Mouse (Mus musculus) adipocyte (in vitro differentiated cells): ENCODE measurements around the gene Tns1.

ENCODE experiments used
- DNase-seq: peaks from one replicate; pipeline ENCODE4 v3.0.0-alpha.2; 2016; ENCODE audit warnings: low spot score

Tns1 gene

GRCm38 (mm10) chr1:74121821-74122576, 2.2 kb downstream of the Tns1 start:
- DNase-seq: peak; percentile 88

GRCm38 (mm10) chr1:74121138-74121537, 3.1 kb downstream of the Tns1 start:
- DNase-seq: no peak

GRCm38 (mm10) chr1:74119115-74119514, 5.1 kb downstream of the Tns1 start:
- DNase-seq: peak; percentile 84

DNA sequence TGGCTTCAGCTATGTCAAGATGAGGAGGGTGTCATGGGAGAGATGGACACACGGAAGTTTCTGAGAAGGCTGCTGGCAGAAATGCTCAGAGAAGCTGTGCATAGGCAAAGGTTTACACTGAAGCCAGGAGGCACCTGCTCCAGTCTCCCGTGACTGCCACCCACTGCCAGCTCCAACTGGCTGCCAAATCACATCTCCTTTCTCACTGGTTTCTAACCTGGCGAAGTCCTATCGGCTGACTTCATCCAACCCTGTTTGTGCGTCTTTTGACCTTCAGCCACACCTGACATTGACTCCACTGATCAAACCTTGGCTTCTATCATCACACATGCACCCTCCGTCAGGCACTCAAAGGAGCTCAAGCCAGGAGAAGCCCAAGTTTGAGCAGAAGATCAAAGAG, 6.4 kb downstream of the Tns1 start:
- no peak for DNase-seq

DNA sequence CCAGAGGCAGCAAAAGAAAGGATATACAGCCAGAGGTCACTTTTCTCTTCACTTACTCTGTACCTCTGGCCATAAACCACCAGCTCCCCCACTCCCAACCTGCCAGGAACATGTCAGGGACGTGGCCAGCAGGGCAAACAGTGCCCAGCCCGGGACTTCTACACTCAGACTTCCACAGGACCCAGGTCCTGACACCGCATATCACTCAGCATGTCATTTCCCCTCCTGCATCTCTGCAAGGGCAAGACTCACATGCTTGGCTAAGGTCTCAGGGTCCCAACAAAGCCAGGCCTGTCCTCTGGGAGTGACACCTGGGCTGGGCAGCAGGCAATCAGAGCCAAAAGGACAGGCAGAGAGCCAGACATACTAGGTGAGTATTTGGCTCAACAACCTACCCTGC, 11.2 kb downstream of the Tns1 start:
- no peak for DNase-seq

DNA sequence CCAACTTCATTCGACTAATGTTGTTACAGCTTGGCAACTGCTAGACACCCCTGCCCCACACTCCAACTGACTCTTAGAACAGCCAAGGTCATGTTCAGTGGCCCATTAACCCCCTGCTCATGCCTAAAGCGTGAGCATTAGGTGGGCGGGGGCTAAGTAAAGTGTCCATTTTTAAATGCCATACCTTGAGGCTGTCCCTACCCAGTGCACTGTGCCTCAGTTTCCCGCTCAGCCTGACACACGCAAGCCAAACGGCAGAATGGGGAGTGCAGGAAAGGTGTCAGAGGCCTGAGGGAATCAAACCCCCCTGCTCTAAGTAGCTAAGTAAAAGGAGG, 12.6 kb downstream of the Tns1 start:
- DNase-seq: no peak

DNA sequence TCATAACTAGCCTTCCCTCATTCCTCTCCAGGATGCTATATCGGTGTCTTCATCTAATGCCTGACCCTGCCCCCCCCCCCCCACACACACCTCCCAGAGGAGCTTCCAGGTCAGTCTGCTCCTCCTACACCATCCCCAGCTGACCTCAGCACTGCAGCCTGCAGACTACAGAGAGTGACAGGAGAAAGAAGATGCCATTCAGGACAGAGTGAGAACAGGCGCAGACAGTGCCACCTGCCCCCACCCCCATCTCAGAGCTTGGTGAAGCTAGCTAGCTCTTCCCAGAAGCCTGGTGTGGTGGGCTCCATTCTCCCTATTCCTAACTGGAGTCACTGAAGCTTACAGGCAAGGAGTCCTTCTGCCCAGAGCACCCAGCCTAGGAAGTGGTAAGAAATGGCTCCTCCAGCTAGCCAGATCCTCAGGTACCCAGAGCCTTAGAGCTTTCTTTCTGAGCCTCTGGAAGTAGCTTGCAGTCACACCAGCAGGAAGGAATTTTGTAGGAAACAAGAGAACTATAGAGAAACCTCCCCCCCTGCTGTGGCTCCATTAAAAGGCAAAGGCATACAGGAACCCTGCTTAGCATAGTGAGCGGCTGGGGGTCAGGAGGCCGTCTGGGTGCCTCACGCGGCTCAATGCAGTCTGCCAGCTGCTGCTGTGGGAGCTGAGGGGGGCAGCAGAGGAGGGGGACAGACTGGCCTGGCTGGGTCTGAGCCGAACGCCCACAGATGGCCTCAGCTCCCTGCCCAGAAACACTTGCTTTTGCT, 13.1 kb downstream of the Tns1 start:
- peak; percentile 74 for DNase-seq

DNA sequence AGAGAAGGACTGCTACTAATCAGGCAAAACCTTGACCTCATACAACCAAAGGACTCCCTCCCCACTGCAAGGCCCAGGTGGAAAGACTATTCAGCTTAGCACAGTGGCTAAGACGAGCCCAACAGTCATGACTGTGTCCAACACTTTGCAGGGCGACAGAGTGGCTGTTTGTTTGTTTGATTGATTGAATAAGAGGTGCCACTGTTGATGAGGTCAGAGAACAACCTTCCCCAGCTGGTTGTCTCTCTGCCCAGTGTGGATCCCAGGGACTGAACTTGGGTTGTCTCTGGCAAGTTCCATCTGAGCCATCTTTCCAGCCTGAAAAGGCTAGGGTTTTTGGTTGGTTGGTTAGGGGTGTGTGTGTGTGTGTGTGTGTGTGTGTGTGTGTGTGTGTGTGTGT, 14.6 kb downstream of the Tns1 start:
- DNase-seq: peak; percentile 60

DNA sequence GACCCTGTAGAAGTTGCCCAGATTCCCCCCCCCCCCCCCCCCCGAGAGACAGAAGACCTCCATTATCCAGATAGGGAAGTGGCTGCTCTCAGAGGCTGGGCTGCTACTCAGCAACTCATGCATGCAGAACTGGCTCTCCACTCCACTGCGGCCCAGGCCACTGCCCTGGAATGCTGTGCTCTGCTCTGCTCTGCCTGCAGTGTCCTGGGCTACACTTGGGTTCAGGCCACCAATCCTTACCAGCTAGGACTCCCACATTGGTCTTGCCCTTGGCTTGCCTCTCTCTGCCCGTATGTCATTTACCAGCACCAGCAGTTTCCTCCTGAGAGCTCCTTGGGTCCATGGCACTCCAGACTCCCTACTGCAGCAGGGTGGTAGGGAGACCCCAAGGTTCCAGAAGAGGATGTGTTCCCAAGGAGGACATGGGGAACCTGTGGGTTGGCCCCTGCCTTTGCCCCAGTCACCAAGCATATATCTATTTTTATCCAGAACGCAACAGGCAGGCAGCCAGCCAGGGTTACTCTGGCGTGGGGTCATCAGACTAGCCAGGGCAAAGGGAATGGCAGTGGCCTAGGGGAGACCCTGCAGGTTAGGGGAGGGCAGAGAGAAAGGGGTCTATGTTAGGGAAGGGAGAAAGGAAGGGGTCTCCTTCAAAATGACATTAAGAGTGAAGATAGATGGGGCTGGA, 16.2 kb downstream of the Tns1 start:
- peak; percentile 79 for DNase-seq

DNA sequence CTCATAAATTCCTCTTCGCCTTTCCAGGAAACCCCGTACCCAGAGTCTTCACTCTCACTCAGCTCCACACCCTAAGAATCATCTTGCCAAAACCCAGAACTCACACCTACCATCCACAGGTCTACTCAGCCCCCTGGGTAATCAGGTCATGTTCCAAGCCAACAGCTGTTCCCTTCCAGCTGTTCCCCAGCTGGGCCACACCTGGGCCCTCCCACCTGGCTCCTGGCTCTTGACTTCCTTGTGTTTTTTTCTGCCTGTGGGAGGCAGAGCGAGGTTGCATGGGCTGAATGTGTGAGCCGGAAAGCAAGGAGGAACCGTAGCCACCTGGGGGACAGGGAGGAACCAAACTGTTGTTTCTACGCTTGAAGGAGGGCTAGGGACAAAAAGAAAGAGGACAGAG, 18.0 kb downstream of the Tns1 start:
- no peak for DNase-seq

- peak; percentile 87 for DNase-seq
Measured at GRCm38 (mm10) chr1:74105660-74106059, 18.6 kb downstream of the Tns1 start.

- DNase-seq: peak; percentile 83
Measured at GRCm38 (mm10) chr1:74103654-74104353, 20.4 kb downstream of the Tns1 start.

DNA sequence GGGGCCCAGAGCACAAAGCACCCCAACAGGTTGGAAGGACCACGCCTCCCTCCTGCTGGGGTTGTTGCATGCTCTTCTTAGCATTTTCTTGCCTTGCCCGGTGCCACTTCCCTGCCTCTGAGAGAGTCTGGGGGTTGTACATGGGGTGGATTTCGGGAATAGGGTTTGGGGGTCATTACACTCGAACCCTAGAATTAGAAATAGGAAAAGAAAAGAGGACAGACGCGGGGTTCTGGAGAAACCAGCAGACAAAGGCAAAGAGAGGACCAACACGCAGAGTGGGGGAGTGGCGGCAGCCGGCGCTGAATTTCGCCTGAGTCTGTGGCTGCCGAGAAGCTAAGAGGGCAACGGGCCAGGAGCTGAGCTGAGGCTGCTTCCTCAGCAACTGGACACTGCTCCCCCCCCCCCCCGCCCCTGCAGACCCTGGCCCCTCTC, 25.2 kb downstream of the Tns1 start:
- DNase-seq: no peak

DNA sequence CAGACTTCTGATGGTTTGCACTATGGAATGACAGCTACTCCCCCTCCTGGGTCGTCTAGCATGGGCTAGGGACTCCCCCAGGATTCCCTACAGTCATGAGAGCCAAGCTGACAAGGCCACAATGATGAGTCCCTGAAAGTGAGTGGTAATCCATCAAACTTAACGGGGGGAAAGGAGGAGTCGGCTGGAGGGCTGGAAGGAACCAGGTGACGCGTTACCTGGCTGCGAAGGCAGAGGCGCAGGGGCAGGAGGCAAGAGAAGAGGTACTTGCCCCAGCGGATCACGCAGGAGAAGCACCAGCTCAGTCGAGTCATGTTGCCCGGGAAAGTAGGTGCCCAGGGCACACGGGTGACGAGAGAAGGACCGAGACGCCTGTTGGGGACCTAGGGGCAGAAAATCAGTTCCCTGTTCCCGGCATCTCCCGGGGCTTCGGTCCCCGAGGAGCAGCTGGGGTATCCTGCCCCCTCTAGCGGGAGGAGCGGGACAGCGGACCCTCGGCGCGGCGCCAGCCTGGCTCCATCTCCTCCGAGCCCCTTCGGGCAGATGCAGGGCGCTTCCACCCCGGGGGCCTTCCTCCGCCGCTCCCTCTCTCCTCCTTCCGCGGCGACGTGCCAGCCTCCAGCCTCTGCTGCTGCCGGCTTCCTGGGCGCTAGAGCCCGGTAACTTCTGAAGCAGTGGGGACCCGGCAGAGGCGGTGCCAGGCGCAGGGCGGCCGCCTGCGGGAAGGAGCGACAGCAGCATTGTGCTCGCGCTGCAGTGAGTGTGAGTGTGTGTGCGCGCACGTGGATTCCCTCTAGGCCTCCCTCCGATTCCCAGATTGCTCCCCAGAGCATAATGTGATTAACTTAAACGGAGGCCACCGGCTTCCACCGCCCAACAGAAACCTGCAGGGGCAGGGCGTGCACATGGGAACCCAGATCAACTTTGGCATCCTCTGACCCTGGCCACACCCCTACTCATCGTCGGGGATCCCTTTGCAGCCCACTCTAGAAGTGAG, 25.9 kb downstream of the Tns1 start:
- DNase-seq: no peak

DNA sequence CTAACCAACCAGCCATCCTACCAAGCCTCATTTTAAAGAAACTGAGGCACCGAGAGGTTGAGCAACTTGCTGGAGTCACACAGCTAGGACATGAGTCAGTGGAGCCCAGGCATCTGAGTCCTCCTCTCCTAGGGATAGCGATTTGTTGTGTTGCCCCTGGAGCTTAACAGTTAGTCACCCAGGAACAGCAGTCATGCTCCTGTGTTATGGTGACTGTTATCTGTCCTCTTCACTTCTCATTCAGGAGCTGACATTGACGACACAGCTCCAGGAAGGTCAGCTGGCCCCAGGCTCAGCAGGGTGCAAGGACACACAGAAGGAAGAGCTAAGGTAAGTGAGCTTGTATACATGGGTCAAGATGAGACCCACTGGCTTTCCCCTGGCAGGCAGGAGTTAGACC, 28.5 kb downstream of the Tns1 start:
- DNase-seq: no peak

- DNase-seq: no peak
Measured at GRCm38 (mm10) chr1:74095296-74095695, 29.0 kb downstream of the Tns1 start.

- no peak for DNase-seq
Measured at GRCm38 (mm10) chr1:74094497-74095270, 29.6 kb downstream of the Tns1 start.

DNA sequence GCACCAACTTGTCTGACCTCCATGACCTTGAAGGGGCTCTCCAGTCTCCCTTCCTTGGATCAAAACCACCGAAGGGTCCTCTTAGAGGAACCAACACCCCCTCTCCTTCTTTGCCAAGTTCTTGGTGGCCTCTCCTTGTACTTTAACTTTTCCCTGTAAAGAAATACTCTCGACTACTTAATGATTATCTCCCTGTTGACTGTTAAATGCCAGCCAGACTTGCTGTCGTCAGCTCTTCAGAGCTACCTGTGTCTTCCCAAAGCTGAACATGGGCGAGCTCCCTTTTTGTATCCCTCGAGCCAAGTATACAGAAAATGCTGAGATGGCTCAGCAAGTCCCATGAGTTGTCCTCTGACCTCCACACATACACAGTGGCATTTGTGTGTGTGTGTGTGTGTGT, 30.8 kb downstream of the Tns1 start:
- DNase-seq: no peak

DNA sequence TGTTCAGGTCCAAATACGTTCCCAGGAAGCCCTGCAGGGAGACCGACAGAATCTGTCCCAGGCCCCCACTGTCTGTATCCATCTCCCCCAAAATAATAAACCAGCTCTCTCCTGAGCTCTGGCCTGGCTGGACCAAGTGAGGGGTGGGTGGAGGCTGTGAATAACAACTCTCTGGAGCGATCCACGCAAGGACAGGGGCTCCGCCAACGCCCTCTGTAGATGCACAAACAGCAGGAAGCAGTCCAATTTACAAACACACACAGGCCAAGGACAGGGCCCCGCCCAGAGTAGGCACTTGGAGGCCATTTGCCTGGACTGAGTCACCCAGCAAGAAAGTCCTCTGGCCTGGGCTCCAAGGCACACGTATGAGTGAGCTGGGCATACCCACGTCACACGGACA, 32.0 kb downstream of the Tns1 start:
- peak; percentile 80 for DNase-seq

- DNase-seq: peak; percentile 62
Measured at GRCm38 (mm10) chr1:74091611-74092224, 32.5 kb downstream of the Tns1 start.
